Mouse (Mus musculus): Measurements from ENCODE around the gene Zbtb49. TPM values are rescaled to one million over a fixed set of nuclear protein-coding genes. Genes with fewer than 3 reads are reported as not detected.
A peak's percentile ranks its signal among the peaks of the same experiment; 100 is the strongest.

Zbtb49 gene
- polyA plus RNA-seq (2014; fragmentation: Nextera tagmentation; extraction: Ambion mirVana): 17.8 TPM in 2 replicates

- ATAC-seq (ENCODE audit: low FRiP score): peak; percentile 92
Measured at GRCm38 (mm10) chr5:38220328-38220912, at the start of gene Zbtb49, which contains the start of gene Lyar. Zbtb49 (minus strand) TSS chr5:38220457. Lyar (plus strand) TSS chr5:38220470.

GRCm38 (mm10) chr5:38260107-38260682, 39.9 kb upstream of the Zbtb49 start, which contains the start of gene Tmem128:
Tmem128 (plus strand) TSS chr5:38260185.
- ATAC-seq (ENCODE audit: low FRiP score) (peak; percentile 73), DNase-seq (ENCODE audit: low spot score) (peak; percentile 81)
- peak within 1 kb of the TSS; percentile 73 for H3K4me3 ChIP-seq (replicated peaks; ENCODE audit: low read length)
- no peaks in the 10 kb centered on the region for H3K27me3 ChIP-seq (ENCODE audit: control insufficient read depth, insufficient read depth, low read length)
- peaks cover 30% of the 10 kb centered on the region for H3K36me3 ChIP-seq (replicated peaks; ENCODE audit: control insufficient read depth, insufficient read depth)
- peak within 1 kb of the TSS; percentile 86 for H3K27ac ChIP-seq
- peaks cover 7% of the 10 kb centered on the region; the same call in 1 of the 2 replicates for H3K4me1 ChIP-seq (replicated peaks; ENCODE audit: control insufficient read depth, insufficient read depth, low read length)
- peak within 1 kb of the TSS; percentile 59 for H3K4me2 ChIP-seq (replicated peaks)
- peak within 1 kb of the TSS; percentile 74 for H3K9ac ChIP-seq
- no peaks in the 10 kb centered on the region for H3K9me3 ChIP-seq (ENCODE audit: control insufficient read depth, low read length)
- WGBS: 1% methylated on average over 40 of the region's 40 CpGs

More at GRCm38 (mm10) chr5:38220328-38220912, at the start of gene Zbtb49, which contains the start of gene Lyar:
- Histone ChIP-seq H3K27me3 (ENCODE audit: control insufficient read depth, insufficient read depth, low read length) (no peaks in the 10 kb centered on the region), H3K36me3 (replicated peaks; ENCODE audit: control insufficient read depth, insufficient read depth) (peaks cover 40% of the 10 kb centered on the region), H3K4me3 (replicated peaks; ENCODE audit: low read length) (peak within 1 kb of the TSS; percentile 91), H3K9me3 (ENCODE audit: control insufficient read depth, low read length) (no peaks in the 10 kb centered on the region), H3K27ac (peak within 1 kb of the TSS; percentile 86), H3K4me2 (replicated peaks) (peak within 1 kb of the TSS; percentile 79), H3K9ac (peak within 1 kb of the TSS; percentile 89), H3K4me1 (replicated peaks; ENCODE audit: control insufficient read depth, insufficient read depth, low read length) (peaks cover 19% of the 10 kb centered on the region)
- WGBS: under 1% methylated on average over 53 of the region's 55 CpGs
- peak; percentile 95 for DNase-seq (ENCODE audit: low spot score)

- Histone ChIP-seq H3K9me3 (ENCODE audit: control insufficient read depth, low read length) (no peaks in the 10 kb centered on the region), H3K27me3 (ENCODE audit: control insufficient read depth, insufficient read depth, low read length) (no peaks in the 10 kb centered on the region), H3K9ac (peak overlapping the region; percentile 74), H3K4me3 (replicated peaks; ENCODE audit: low read length) (peak overlapping the region; percentile 73), H3K27ac (peak overlapping the region; percentile 86), H3K36me3 (replicated peaks; ENCODE audit: control insufficient read depth, insufficient read depth) (peaks cover 24% of the 10 kb centered on the region), H3K4me1 (replicated peaks; ENCODE audit: control insufficient read depth, insufficient read depth, low read length) (peaks cover 7% of the 10 kb centered on the region; the same call in 1 of the 2 replicates), H3K4me2 (replicated peaks) (peak overlapping the region; percentile 59)
- 43% methylated on average over 9 of the region's 9 CpGs for WGBS
- no peak for DNase-seq (ENCODE audit: low spot score)
- no peak; the same call in none of the 2 replicates for ATAC-seq (ENCODE audit: low FRiP score)
Measured at GRCm38 (mm10) chr5:38259455-38260106, 39.3 kb upstream of the Zbtb49 start.

- Histone ChIP-seq H3K27me3 (ENCODE audit: control insufficient read depth, insufficient read depth, low read length) (no peaks in the 10 kb centered on the region), H3K27ac (no peak overlapping the region), H3K9me3 (ENCODE audit: control insufficient read depth, low read length) (no peaks in the 10 kb centered on the region), H3K9ac (no peak overlapping the region), H3K4me2 (replicated peaks) (no peak overlapping the region), H3K4me1 (replicated peaks; ENCODE audit: control insufficient read depth, insufficient read depth, low read length) (peaks cover 7% of the 10 kb centered on the region; the same call in 1 of the 2 replicates), H3K4me3 (replicated peaks; ENCODE audit: low read length) (no peak overlapping the region), H3K36me3 (replicated peaks; ENCODE audit: control insufficient read depth, insufficient read depth) (peaks cover 16% of the 10 kb centered on the region)
- no peak for ATAC-seq (ENCODE audit: low FRiP score)
- no peak for DNase-seq (ENCODE audit: low spot score)
- 81% methylated on average over 5 of the region's 5 CpGs for WGBS
Measured at GRCm38 (mm10) chr5:38258773-38259146, 38.5 kb upstream of the Zbtb49 start.

- Histone ChIP-seq H3K27me3 (ENCODE audit: control insufficient read depth, insufficient read depth, low read length) (no peaks in the 10 kb centered on the region), H3K4me1 (replicated peaks; ENCODE audit: control insufficient read depth, insufficient read depth, low read length) (peaks cover 7% of the 10 kb centered on the region; the same call in 1 of the 2 replicates), H3K27ac (no peak overlapping the region), H3K4me3 (replicated peaks; ENCODE audit: low read length) (no peak overlapping the region), H3K9ac (no peak overlapping the region), H3K36me3 (replicated peaks; ENCODE audit: control insufficient read depth, insufficient read depth) (peaks cover 10% of the 10 kb centered on the region), H3K9me3 (ENCODE audit: control insufficient read depth, low read length) (no peaks in the 10 kb centered on the region), H3K4me2 (replicated peaks) (no peak overlapping the region)
- DNase-seq (ENCODE audit: low spot score) (no peak), ATAC-seq (ENCODE audit: low FRiP score) (no peak)
- WGBS: 80% methylated on average over 8 of the region's 8 CpGs
Measured at GRCm38 (mm10) chr5:38258034-38258772, 37.9 kb upstream of the Zbtb49 start.

GRCm38 (mm10) chr5:38256551-38256950, 36.3 kb upstream of the Zbtb49 start:
- Histone ChIP-seq H3K36me3 (replicated peaks; ENCODE audit: control insufficient read depth, insufficient read depth) (no peaks in the 10 kb centered on the region), H3K27ac (no peak overlapping the region), H3K4me3 (replicated peaks; ENCODE audit: low read length) (no peak overlapping the region), H3K4me2 (replicated peaks) (no peak overlapping the region), H3K27me3 (ENCODE audit: control insufficient read depth, insufficient read depth, low read length) (no peaks in the 10 kb centered on the region), H3K4me1 (replicated peaks; ENCODE audit: control insufficient read depth, insufficient read depth, low read length) (peaks cover 7% of the 10 kb centered on the region; the same call in 1 of the 2 replicates), H3K9ac (no peak overlapping the region), H3K9me3 (ENCODE audit: control insufficient read depth, low read length) (no peaks in the 10 kb centered on the region)
- ATAC-seq (ENCODE audit: low FRiP score) (no peak), DNase-seq (ENCODE audit: low spot score) (no peak)
- WGBS: 93% methylated on average over 1 of the region's 1 CpGs

- H3K9ac ChIP-seq: no peak overlapping the region
- H3K9me3 ChIP-seq (ENCODE audit: control insufficient read depth, low read length): no peaks in the 10 kb centered on the region
- H3K27ac ChIP-seq: no peak overlapping the region
- H3K4me1 ChIP-seq (replicated peaks; ENCODE audit: control insufficient read depth, insufficient read depth, low read length): no peaks in the 10 kb centered on the region
- DNase-seq (ENCODE audit: low spot score) (no peak), ATAC-seq (ENCODE audit: low FRiP score) (no peak)
- H3K4me3 ChIP-seq (replicated peaks; ENCODE audit: low read length): no peak overlapping the region
- H3K27me3 ChIP-seq (ENCODE audit: control insufficient read depth, insufficient read depth, low read length): no peaks in the 10 kb centered on the region
- no peak overlapping the region for H3K4me2 ChIP-seq (replicated peaks)
- 80% methylated on average over 3 of the region's 3 CpGs for WGBS
- no peaks in the 10 kb centered on the region for H3K36me3 ChIP-seq (replicated peaks; ENCODE audit: control insufficient read depth, insufficient read depth)
Measured at GRCm38 (mm10) chr5:38255644-38256043, 35.4 kb upstream of the Zbtb49 start.

GRCm38 (mm10) chr5:38255195-38255594, 34.9 kb upstream of the Zbtb49 start:
- no peaks in the 10 kb centered on the region for H3K9me3 ChIP-seq (ENCODE audit: control insufficient read depth, low read length)
- no peaks in the 10 kb centered on the region for H3K36me3 ChIP-seq (replicated peaks; ENCODE audit: control insufficient read depth, insufficient read depth)
- H3K4me2 ChIP-seq (replicated peaks): no peak overlapping the region
- DNase-seq (ENCODE audit: low spot score): no peak
- 50% methylated on average over 4 of the region's 4 CpGs for whole genome bisulfite sequencing
- no peaks in the 10 kb centered on the region for H3K4me1 ChIP-seq (replicated peaks; ENCODE audit: control insufficient read depth, insufficient read depth, low read length)
- ATAC-seq (ENCODE audit: low FRiP score): no peak
- H3K27me3 ChIP-seq (ENCODE audit: control insufficient read depth, insufficient read depth, low read length): no peaks in the 10 kb centered on the region
- H3K4me3 ChIP-seq (replicated peaks; ENCODE audit: low read length): no peak overlapping the region
- H3K27ac ChIP-seq: no peak overlapping the region
- H3K9ac ChIP-seq: no peak overlapping the region

- DNase-seq (ENCODE audit: low spot score): no peak
- 79% methylated on average over 6 of the region's 6 CpGs for WGBS
- Histone ChIP-seq H3K9ac (no peak overlapping the region), H3K9me3 (ENCODE audit: control insufficient read depth, low read length) (no peaks in the 10 kb centered on the region), H3K4me2 (replicated peaks) (no peak overlapping the region), H3K4me3 (replicated peaks; ENCODE audit: low read length) (no peak overlapping the region), H3K36me3 (replicated peaks; ENCODE audit: control insufficient read depth, insufficient read depth) (no peaks in the 10 kb centered on the region), H3K27ac (no peak overlapping the region), H3K4me1 (replicated peaks; ENCODE audit: control insufficient read depth, insufficient read depth, low read length) (no peaks in the 10 kb centered on the region), H3K27me3 (ENCODE audit: control insufficient read depth, insufficient read depth, low read length) (no peaks in the 10 kb centered on the region)
- ATAC-seq (ENCODE audit: low FRiP score): no peak
Measured at GRCm38 (mm10) chr5:38241966-38242365, 21.7 kb upstream of the Zbtb49 start.

All from hindbrain, embryonic 14.5 days (tissue).